Mouse (Mus musculus) lung, adult 2 months (tissue): ENCODE data around the gene Olfr981. TPM values are rescaled to one million over a fixed set of nuclear protein-coding genes. Genes with fewer than 3 reads are reported as not detected.
"Not testable (repeated sequence)": the region's sequence is repeated elsewhere in the genome, so short reads cannot be mapped to it uniquely, and the experiment has no call there.

ENCODE experiments used
- DNase-seq: peaks from one replicate; pipeline ENCODE4 v3.0.0; 2022
- H3K4me1 ChIP-seq: fragments of 200-500 bp; 2 replicates; pipeline ENCODE4 v1.6.1; 2011; ENCODE audit warnings: low read length; ENCODE audit not compliant: control insufficient read depth, insufficient read depth
- H3K4me3 ChIP-seq: fragments of 200-500 bp; replicated peaks from 2 replicates; pipeline ENCODE3; 2011; ENCODE audit warnings: low read depth, mild to moderate bottlenecking, control low read depth, low read length; ENCODE audit errors: extremely low read depth
- CTCF ChIP-seq: fragments of 200-500 bp; IDR thresholded peaks from 2 replicates; pipeline ENCODE4 v1.5.1; 2011; ENCODE audit warnings: mild to moderate bottlenecking, low read length, control low read depth; ENCODE audit not compliant: insufficient read depth
- POLR2A ChIP-seq: fragments of 200-500 bp; IDR thresholded peaks from 2 replicates; pipeline ENCODE4 v1.6.1; 2011; ENCODE audit warnings: low read depth, mild to moderate bottlenecking, control low read depth, low read length, borderline replicate concordance; ENCODE audit errors: extremely low read depth
- WGBS: fragments of 180-500 bp; shearing (Covaris S2); methylation state at CpG from one replicate; pipeline ENCODE4 v1.1.7; 2018; 5-methylcytosine and 5-hydroxymethylcytosine counted together
- polyA plus RNA-seq: library from polyadenylated mRNA; depleted of rRNA; stranded (reverse); fragments of >200 nt; gene quantifications from 2 replicates; pipeline ENCODE4 v1.2.3, GENCODE M21; 2012; rRNA removed

The Olfr981 gene
- polyA plus RNA-seq: not detected in 2 replicates

- WGBS: 46% methylated on average over 2 of the region's 2 CpGs
- TF ChIP-seq CTCF: no peak
- TF ChIP-seq POLR2A: no peak
- Histone ChIP-seq H3K4me1 (no peaks in the 10 kb centered on the region), H3K4me3 (no peak within 1 kb of the TSS)
- DNase-seq: no peak
Observed at GRCm38 (mm10) chr9:40021164-40021563, at the start of gene Olfr981. Gene Olfr981, plus strand, starts transcription at chr9:40021464.

- not testable (repeated sequence) for H3K4me1 ChIP-seq, H3K4me3 ChIP-seq, DNase-seq
- 71% methylated on average over 1 of the region's 1 CpGs for WGBS
Observed at GRCm38 (mm10) chr9:39976581-39977145, 44.6 kb upstream of the Olfr981 start.

- no peak for DNase-seq
- TF ChIP-seq CTCF: no peak
- TF ChIP-seq POLR2A: no peak
- H3K4me1 ChIP-seq: no peaks in the 10 kb centered on the region
- WGBS: 88% methylated on average over 2 of the region's 2 CpGs
- no peak within 1 kb of the TSS for H3K4me3 ChIP-seq
Observed at GRCm38 (mm10) chr9:39991813-39992212, 29.5 kb upstream of the Olfr981 start, which contains the start of gene Olfr978. Gene Olfr978, plus strand, starts transcription at chr9:39992113.

DNA sequence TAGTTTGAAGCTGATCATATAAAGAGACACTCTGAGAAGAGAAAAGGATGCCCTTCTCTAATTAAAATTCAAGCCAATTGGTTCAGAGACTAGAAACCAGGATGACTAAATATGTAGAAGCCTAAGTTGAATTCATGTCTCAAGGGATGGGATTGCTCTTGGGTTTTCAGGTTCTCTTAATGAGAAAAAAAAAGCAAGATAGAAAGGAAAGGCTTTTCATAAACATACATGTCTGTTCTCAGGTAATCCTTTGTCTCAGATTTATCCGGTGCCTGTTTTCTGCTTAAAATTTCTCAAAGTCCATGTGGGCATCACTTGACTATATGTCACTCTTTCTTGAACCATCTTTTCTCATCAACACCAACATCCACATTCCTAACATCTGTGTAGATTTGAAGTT is 17.9 kb upstream of the Olfr981 start, which contains the start of gene Olfr979:
Gene Olfr979 (minus strand): TSS at position 101 of the 400 bp plus-strand sequence.
- H3K4me3 ChIP-seq: no peak within 1 kb of the TSS
- 93% methylated on average over 1 of the region's 1 CpGs for WGBS
- no peaks in the 10 kb centered on the region for H3K4me1 ChIP-seq
- TF ChIP-seq CTCF (no peak), POLR2A (no peak)
- no peak for DNase-seq

DNA sequence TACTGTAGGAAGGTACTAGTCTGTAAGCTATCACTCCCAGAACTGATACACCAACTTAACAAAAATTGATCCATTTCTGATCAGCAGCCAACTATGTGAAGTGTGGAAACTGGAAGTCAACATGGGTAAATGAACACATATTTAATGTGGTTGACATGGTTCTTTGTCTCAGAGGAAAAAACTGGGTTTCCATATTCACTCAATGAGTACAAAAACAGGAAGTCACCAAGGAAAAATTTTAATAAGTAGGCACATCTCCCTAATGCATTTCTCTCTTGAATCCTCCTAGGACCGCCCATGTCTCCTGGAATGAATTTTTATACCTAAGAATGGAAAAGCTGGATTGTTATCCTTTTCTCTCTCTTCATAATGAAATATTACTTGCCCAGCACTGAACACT is 11.8 kb upstream of the Olfr981 start, which contains the start of gene Olfr980:
Gene Olfr980 (minus strand): TSS at position 101 of the 400 bp plus-strand sequence.
- no peak for TF ChIP-seq POLR2A
- no peak for TF ChIP-seq CTCF
- 75% methylated on average over 1 of the region's 1 CpGs for WGBS
- Histone ChIP-seq H3K4me1 (no peaks in the 10 kb centered on the region), H3K4me3 (no peak within 1 kb of the TSS)
- DNase-seq: no peak

GRCm38 (mm10) chr9:40050138-40050537 is 28.9 kb downstream of the Olfr981 start:
- TF ChIP-seq POLR2A: no peak
- TF ChIP-seq CTCF: no peak
- no peak overlapping the region for H3K4me3 ChIP-seq
- DNase-seq: no peak
- WGBS: 90% methylated on average over 19 of the region's 19 CpGs
- no peaks in the 10 kb centered on the region for H3K4me1 ChIP-seq

DNA sequence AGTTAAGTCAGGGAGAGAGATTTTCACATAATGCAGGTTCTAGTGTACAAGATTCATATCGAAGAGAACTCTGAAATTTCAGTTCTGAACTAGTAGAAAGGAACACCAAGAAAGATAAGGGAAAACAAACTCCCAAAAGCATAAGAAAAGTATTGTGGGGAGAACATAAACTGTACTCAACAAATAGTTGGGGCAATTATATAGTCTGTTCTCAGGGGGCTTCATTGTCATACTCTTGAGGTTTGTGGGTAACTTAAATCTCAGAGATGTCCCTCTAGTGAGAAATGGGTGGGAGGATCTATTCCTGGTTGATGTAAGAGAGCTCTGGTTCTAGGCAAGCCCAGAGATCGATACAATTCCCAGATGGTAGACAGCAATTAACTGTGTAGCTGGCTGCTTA is 52.3 kb downstream of the Olfr981 start, which contains the start of gene Olfr982:
Gene Olfr982 (plus strand): TSS at position 301 of the 400 bp plus-strand sequence.
- DNase-seq: no peak
- Histone ChIP-seq H3K4me3 (no peak within 1 kb of the TSS), H3K4me1 (no peaks in the 10 kb centered on the region)
- WGBS: 66% methylated on average over 2 of the region's 2 CpGs
- no peak for TF ChIP-seq CTCF
- no peak for TF ChIP-seq POLR2A

Other genes with a start within 250 kb of the Olfr981 start
- not detected in 2 replicates for gene Olfr968, start 238.2 kb upstream of the Olfr981 start, polyA plus RNA-seq
- not detected in 2 replicates for gene Olfr969, start 230.5 kb upstream of the Olfr981 start, polyA plus RNA-seq
- gene Olfr970, start 212.6 kb upstream of the Olfr981 start, polyA plus RNA-seq: not detected in 2 replicates
- not detected in 2 replicates for gene Olfr971, start 184.6 kb upstream of the Olfr981 start, polyA plus RNA-seq
- gene Olfr972, start 155.0 kb upstream of the Olfr981 start, polyA plus RNA-seq: not detected in 2 replicates
- gene Olfr229, start 114.1 kb upstream of the Olfr981 start, polyA plus RNA-seq: not detected in 2 replicates
- not detected in 2 replicates for gene Olfr974, start 84.0 kb upstream of the Olfr981 start, polyA plus RNA-seq
- 0.05 TPM in 1 of 2 replicates, not detected in the other for gene Olfr975, start 69.4 kb upstream of the Olfr981 start, polyA plus RNA-seq
- not detected in 2 replicates for gene Olfr976, start 60.3 kb upstream of the Olfr981 start, polyA plus RNA-seq
- not detected in 2 replicates for gene Olfr978, start 29.4 kb upstream of the Olfr981 start, polyA plus RNA-seq
- not detected in 2 replicates for gene Olfr979, start 18.0 kb upstream of the Olfr981 start, polyA plus RNA-seq
- not detected in 2 replicates for gene Olfr980, start 11.9 kb upstream of the Olfr981 start, polyA plus RNA-seq
- gene Olfr982, start 52.4 kb downstream of the Olfr981 start, polyA plus RNA-seq: not detected in 2 replicates
- not detected in 2 replicates for gene Olfr983, start 72.1 kb downstream of the Olfr981 start, polyA plus RNA-seq
- not detected in 2 replicates for gene Olfr984, start 92.7 kb downstream of the Olfr981 start, polyA plus RNA-seq
- gene Olfr985, start 108.7 kb downstream of the Olfr981 start, polyA plus RNA-seq: not detected in 2 replicates
- gene Tmem225, start 126.7 kb downstream of the Olfr981 start, polyA plus RNA-seq: not detected in 2 replicates
- gene Olfr986, start 159.5 kb downstream of the Olfr981 start, polyA plus RNA-seq: not detected in 2 replicates
- 0.65 and 1.1 TPM in 2 replicates for gene Zfp202, start 170.9 kb downstream of the Olfr981 start, polyA plus RNA-seq
- gene Scn3b, start 247.8 kb downstream of the Olfr981 start, polyA plus RNA-seq: 23.6 and 33.2 TPM in 2 replicates